Mouse (Mus musculus): ENCODE results near the gene Npr3. TPM values are rescaled to one million over a fixed set of nuclear protein-coding genes. Genes with fewer than 3 reads are reported as not detected.
"Not testable (repeated sequence)": the region's sequence is repeated elsewhere in the genome, so short reads cannot be mapped to it uniquely, and the experiment has no call there.

The Npr3 gene
- polyA plus RNA-seq, 1 experiment from 2014 or later = 12.0 TPM

- 0 out of 2 replicates have a peak, but pooled peaks cover 3% of the 10 kb centered on the region for H3K4me1 ChIP-seq
- WGBS = 86% methylated on average over 6 of the region's 6 CpGs
- peaks cover 9% of the 10 kb centered on the region; the same call in 1 of the 2 replicates for H3K36me3 ChIP-seq
- H3K9me3 ChIP-seq = no peaks in the 10 kb centered on the region
- DNase-seq (ENCODE audit: low spot score) = no peak
- no peaks in the 10 kb centered on the region for H3K27me3 ChIP-seq (ENCODE audit: insufficient read depth, poor library complexity, severe bottlenecking)
- H3K4me3 ChIP-seq = no peak overlapping the region
- no peak overlapping the region for H3K27ac ChIP-seq
These were observed 43.6 kb downstream of the Npr3 start for GRCm38 (mm10) chr15:11863540-11863818.

- Histone ChIP-seq H3K27me3 (ENCODE audit: insufficient read depth, poor library complexity, severe bottlenecking) (no peaks in the 10 kb centered on the region), H3K9me3 (no peaks in the 10 kb centered on the region), H3K4me3 (no peak overlapping the region), H3K36me3 (peaks cover 12% of the 10 kb centered on the region; the same call in 1 of the 2 replicates), H3K4me1 (0 out of 2 replicates have a peak, but pooled peaks cover 3% of the 10 kb centered on the region), H3K27ac (no peak overlapping the region)
- WGBS = 77% methylated on average over 15 of the region's 15 CpGs
- no peak for DNase-seq (ENCODE audit: low spot score)
These were observed 44.1 kb downstream of the Npr3 start for GRCm38 (mm10) chr15:11862785-11863539.

- Histone ChIP-seq H3K4me1 (0 out of 2 replicates have a peak, but pooled peaks cover 3% of the 10 kb centered on the region), H3K36me3 (peaks cover 15% of the 10 kb centered on the region; the same call in 1 of the 2 replicates), H3K27me3 (ENCODE audit: insufficient read depth, poor library complexity, severe bottlenecking) (no peaks in the 10 kb centered on the region), H3K9me3 (no peaks in the 10 kb centered on the region), H3K4me3 (no peak overlapping the region), H3K27ac (no peak overlapping the region)
- DNase-seq (ENCODE audit: low spot score) = no peak
- WGBS = 83% methylated on average over 7 of the region's 7 CpGs
These were observed 44.8 kb downstream of the Npr3 start for GRCm38 (mm10) chr15:11862253-11862652.

- H3K27me3 ChIP-seq (ENCODE audit: insufficient read depth, poor library complexity, severe bottlenecking) = no peaks in the 10 kb centered on the region
- no peak overlapping the region for H3K4me3 ChIP-seq
- no peak overlapping the region for H3K27ac ChIP-seq
- H3K4me1 ChIP-seq = 0 out of 2 replicates have a peak, but pooled peaks cover 3% of the 10 kb centered on the region
- no peaks in the 10 kb centered on the region for H3K9me3 ChIP-seq
- DNase-seq (ENCODE audit: low spot score) = no peak
- H3K36me3 ChIP-seq = peaks cover 15% of the 10 kb centered on the region; the same call in 1 of the 2 replicates
- WGBS = 81% methylated on average over 2 of the region's 2 CpGs
These were observed 46.8 kb downstream of the Npr3 start for GRCm38 (mm10) chr15:11860259-11860658.

GRCm38 (mm10) chr15:11859829-11860228 is 47.3 kb downstream of the Npr3 start:
- Histone ChIP-seq H3K4me3 (no peak overlapping the region), H3K27ac (no peak overlapping the region), H3K36me3 (peaks cover 16% of the 10 kb centered on the region; the same call in 1 of the 2 replicates), H3K27me3 (ENCODE audit: insufficient read depth, poor library complexity, severe bottlenecking) (no peaks in the 10 kb centered on the region), H3K4me1 (0 out of 2 replicates have a peak, but pooled peaks cover 3% of the 10 kb centered on the region), H3K9me3 (no peaks in the 10 kb centered on the region)
- 85% methylated on average over 3 of the region's 3 CpGs for WGBS
- DNase-seq (ENCODE audit: low spot score) = no peak

- H3K27ac ChIP-seq = no peak overlapping the region
- H3K4me3 ChIP-seq = no peak overlapping the region
- H3K36me3 ChIP-seq = peaks cover 14% of the 10 kb centered on the region; the same call in 1 of the 2 replicates
- 0 out of 2 replicates have a peak, but pooled peaks cover 3% of the 10 kb centered on the region for H3K4me1 ChIP-seq
- no peak for DNase-seq (ENCODE audit: low spot score)
- H3K27me3 ChIP-seq (ENCODE audit: insufficient read depth, poor library complexity, severe bottlenecking) = no peaks in the 10 kb centered on the region
- no peaks in the 10 kb centered on the region for H3K9me3 ChIP-seq
- WGBS = 89% methylated on average over 6 of the region's 6 CpGs
These were observed 48.7 kb downstream of the Npr3 start for GRCm38 (mm10) chr15:11858411-11858810.

GRCm38 (mm10) chr15:11845204-11846062 is 61.7 kb downstream of the Npr3 start:
- H3K4me3 ChIP-seq = no peak overlapping the region
- 73% methylated on average over 16 of the region's 16 CpGs for WGBS
- no peak for DNase-seq (ENCODE audit: low spot score)

GRCm38 (mm10) chr15:11844115-11844514 is 63.0 kb downstream of the Npr3 start:
- H3K9me3 ChIP-seq = no peaks in the 10 kb centered on the region
- 83% methylated on average over 6 of the region's 6 CpGs for WGBS
- no peaks in the 10 kb centered on the region; the same call in 1 of the 2 replicates for H3K4me1 ChIP-seq
- H3K36me3 ChIP-seq = 0 out of 2 replicates have a peak, but pooled peaks cover 2% of the 10 kb centered on the region
- H3K27me3 ChIP-seq (ENCODE audit: insufficient read depth, poor library complexity, severe bottlenecking) = no peaks in the 10 kb centered on the region
- no peak for DNase-seq (ENCODE audit: low spot score)
- no peak overlapping the region for H3K27ac ChIP-seq
- no peak overlapping the region for H3K4me3 ChIP-seq

More at GRCm38 (mm10) chr15:11845204-11846062, 61.7 kb downstream of the Npr3 start:
- no peaks in the 10 kb centered on the region for H3K27me3 ChIP-seq (ENCODE audit: insufficient read depth, poor library complexity, severe bottlenecking)
- H3K36me3 ChIP-seq = peaks cover 8% of the 10 kb centered on the region; the same call in 1 of the 2 replicates
- H3K9me3 ChIP-seq = no peaks in the 10 kb centered on the region
- no peaks in the 10 kb centered on the region; the same call in 1 of the 2 replicates for H3K4me1 ChIP-seq
- no peak overlapping the region for H3K27ac ChIP-seq

GRCm38 (mm10) chr15:11841828-11842227 is 65.3 kb downstream of the Npr3 start:
- no peak overlapping the region for H3K4me3 ChIP-seq
- no peaks in the 10 kb centered on the region; the same call in 1 of the 2 replicates for H3K4me1 ChIP-seq
- DNase-seq (ENCODE audit: low spot score) = no peak
- 62% methylated on average over 4 of the region's 4 CpGs for WGBS
- H3K27me3 ChIP-seq (ENCODE audit: insufficient read depth, poor library complexity, severe bottlenecking) = no peaks in the 10 kb centered on the region
- no peak overlapping the region for H3K27ac ChIP-seq
- H3K36me3 ChIP-seq = no peaks in the 10 kb centered on the region
- H3K9me3 ChIP-seq = no peaks in the 10 kb centered on the region

GRCm38 (mm10) chr15:11835913-11836312 is 71.2 kb downstream of the Npr3 start:
- DNase-seq (ENCODE audit: low spot score) = no peak
- H3K27me3 ChIP-seq (ENCODE audit: insufficient read depth, poor library complexity, severe bottlenecking) = no peaks in the 10 kb centered on the region
- H3K9me3 ChIP-seq = no peaks in the 10 kb centered on the region
- peaks cover 10% of the 10 kb centered on the region for H3K4me1 ChIP-seq
- 0 out of 2 replicates have a peak overlapping the region, but pooled peaks have one; percentile 59 for H3K27ac ChIP-seq
- H3K36me3 ChIP-seq = no peaks in the 10 kb centered on the region
- WGBS = 44% methylated on average over 1 of the region's 1 CpGs
- H3K4me3 ChIP-seq = no peak overlapping the region

- WGBS = 80% methylated on average over 6 of the region's 6 CpGs
- H3K36me3 ChIP-seq; DNase-seq (ENCODE audit: low spot score); H3K27me3 ChIP-seq (ENCODE audit: insufficient read depth, poor library complexity, severe bottlenecking); H3K4me1 ChIP-seq; H3K27ac ChIP-seq; H3K9me3 ChIP-seq; H3K4me3 ChIP-seq: not testable (repeated sequence)
These were observed 84.7 kb downstream of the Npr3 start for GRCm38 (mm10) chr15:11822347-11822746.

GRCm38 (mm10) chr15:11815551-11815950 is 91.5 kb downstream of the Npr3 start:
- H3K4me3 ChIP-seq = no peak overlapping the region
- H3K27ac ChIP-seq = no peak overlapping the region
- 49% methylated on average over 4 of the region's 4 CpGs for WGBS
- H3K36me3 ChIP-seq = no peaks in the 10 kb centered on the region
- H3K27me3 ChIP-seq (ENCODE audit: insufficient read depth, poor library complexity, severe bottlenecking) = no peaks in the 10 kb centered on the region
- no peaks in the 10 kb centered on the region for H3K4me1 ChIP-seq
- H3K9me3 ChIP-seq = no peaks in the 10 kb centered on the region
- no peak for DNase-seq (ENCODE audit: low spot score)

- 69% methylated on average over 4 of the region's 4 CpGs for WGBS
- Histone ChIP-seq H3K4me1 (peaks cover 7% of the 10 kb centered on the region), H3K4me3 (no peak overlapping the region), H3K36me3 (no peaks in the 10 kb centered on the region), H3K9me3 (no peaks in the 10 kb centered on the region), H3K27ac (no peak overlapping the region), H3K27me3 (ENCODE audit: insufficient read depth, poor library complexity, severe bottlenecking) (no peaks in the 10 kb centered on the region)
- no peak for DNase-seq (ENCODE audit: low spot score)
These were observed 103.5 kb downstream of the Npr3 start for GRCm38 (mm10) chr15:11803576-11803975.
